Mouse (Mus musculus) ES-Bruce4 (cell line): Measurements from ENCODE around the gene Pcbp3.

ENCODE experiments used
- CTCF ChIP-seq: IDR thresholded peaks from one replicate; pipeline ENCODE4 v1.8.1; 2011; ENCODE audit warnings: low read depth, low read length
- EP300 ChIP-seq: IDR thresholded peaks from 2 replicates; pipeline ENCODE4 v1.6.1; 2011; ENCODE audit warnings: low read depth, low read length; ENCODE audit not compliant: insufficient read depth
- POLR2A ChIP-seq: IDR thresholded peaks from one replicate; pipeline ENCODE4 v1.8.1; 2011; ENCODE audit warnings: low read length; ENCODE audit not compliant: insufficient read depth

- TF ChIP-seq CTCF (no peak), POLR2A (no peak), EP300 (no peak)
Observed at GRCm38 (mm10) chr10:76931122-76931521, 30.6 kb downstream of the Pcbp3 start.
